Mouse (Mus musculus): ENCODE measurements around the gene Faap100.
"Not testable (repeated sequence)": the region's sequence is repeated elsewhere in the genome, so short reads cannot be mapped to it uniquely, and the experiment has no call there.

Faap100 gene

DNA sequence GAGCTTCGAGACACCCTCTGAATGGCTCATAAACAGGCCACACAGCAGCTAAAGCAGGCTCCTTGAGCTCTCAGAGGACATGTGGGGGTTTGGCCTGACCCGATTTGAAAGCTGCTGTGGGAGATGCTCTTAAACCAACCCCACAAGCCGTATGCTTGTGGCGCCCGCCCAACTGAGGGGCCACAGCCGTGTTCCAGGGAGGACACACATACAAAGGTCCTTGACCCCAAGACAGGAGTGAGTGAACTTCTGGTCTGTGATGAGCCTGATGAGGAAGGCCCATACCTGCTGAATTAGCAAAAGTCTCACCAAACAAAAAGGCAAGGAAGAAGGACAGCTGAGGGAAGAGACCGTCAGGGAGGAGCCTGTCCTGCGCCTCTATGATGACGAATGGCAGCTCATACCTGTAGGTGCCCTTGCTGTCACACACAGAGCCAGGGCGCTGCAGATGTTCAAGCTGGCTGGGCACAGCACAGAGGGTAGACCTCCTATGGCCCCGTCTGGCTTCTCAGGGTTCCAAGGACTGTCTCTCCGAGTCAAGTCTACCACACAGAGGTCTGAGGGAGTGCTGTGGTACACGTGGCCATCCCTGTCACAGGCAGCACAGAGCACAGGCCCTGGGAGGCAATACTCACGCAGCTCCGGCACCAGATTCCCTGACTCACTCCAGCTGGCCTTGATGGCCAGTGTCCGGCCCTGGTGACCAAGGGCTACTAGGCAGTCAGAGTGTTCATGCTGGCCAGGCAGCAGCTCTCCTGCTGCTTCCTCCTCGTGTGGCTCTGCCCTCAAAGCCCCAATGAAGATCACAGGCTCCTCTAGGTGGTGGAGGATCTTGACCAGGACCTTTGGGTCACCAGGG lies 2.0 kb downstream of the Faap100 start:
- DNase-seq = no peak

DNA sequence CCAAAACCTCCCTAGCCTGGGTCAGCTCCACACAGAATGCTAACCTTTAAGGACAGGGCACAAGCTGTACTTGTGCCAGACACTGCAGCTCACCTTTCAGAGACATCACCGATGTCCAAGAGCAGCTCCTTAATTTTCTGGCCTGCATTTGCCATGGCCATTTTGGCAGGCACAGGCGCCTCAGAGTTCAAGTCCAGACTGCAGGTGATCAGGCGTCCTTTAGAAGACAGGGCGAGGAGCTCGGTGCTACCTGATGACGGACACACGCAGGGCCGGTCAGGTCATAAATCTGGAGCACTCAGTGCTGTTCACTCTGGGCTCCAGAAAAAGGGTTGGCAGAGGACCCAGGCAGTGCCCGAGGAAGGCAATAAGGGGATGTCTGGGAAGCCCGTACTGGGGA lies 3.2 kb downstream of the Faap100 start:
- DNase-seq = no peak

DNA sequence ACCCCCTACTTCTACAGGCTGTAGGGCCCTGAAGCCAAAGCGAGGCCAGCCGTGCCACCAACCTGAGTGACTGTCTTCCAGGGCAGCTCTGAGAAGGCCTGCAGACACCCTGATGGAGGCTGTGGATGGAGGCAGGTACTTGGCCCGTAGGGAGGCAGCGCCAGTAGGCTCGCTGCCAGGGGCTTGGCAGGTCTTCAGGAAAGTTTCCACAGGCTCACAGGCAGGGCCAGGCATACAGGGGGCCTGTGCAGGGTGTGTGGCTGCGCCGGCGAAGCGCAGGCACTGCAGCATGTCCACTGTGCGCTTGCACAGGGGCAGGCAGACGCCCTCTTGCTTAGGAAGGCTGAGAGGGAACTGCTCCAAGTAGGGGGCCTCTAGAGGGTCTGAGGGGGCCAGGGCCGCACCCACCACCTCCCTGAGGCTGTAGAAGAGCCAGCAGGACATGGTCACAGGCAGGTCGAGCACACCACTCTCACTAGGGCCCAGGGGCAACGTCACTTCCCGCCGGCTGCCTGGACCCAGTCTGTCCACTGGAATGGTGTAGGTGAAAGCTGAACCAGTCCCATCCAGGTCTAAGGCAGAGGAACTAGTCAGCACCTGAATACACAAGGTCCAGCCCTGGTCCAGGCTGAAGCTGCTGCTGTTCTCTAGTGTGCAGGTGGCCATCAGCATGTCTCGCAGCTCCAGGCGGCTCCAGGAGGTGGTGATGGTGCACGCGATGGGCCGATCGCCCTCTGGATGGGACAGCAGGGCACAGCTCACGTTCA lies 4.6 kb downstream of the Faap100 start:
- no peak for DNase-seq

DNA sequence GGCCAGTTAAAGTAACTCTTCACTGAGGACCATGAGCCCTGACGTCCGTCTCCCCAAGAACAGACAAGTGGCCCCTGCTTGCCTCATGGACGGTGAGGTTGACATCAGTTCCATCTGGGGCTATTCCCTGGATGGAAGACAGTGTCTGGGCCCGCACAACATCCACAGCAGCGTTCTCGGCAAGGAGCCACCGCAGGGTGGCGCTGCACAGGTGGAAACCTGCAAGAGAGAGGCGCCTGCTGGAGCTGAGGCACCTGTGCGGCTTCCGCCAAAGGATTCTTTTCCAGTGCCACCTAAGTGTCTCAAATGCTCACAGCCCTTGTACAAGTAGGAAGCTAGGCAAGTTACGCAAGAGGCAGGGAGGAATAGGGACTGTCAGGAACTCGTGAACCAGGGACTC lies 5.5 kb downstream of the Faap100 start:
- no peak for DNase-seq

DNA sequence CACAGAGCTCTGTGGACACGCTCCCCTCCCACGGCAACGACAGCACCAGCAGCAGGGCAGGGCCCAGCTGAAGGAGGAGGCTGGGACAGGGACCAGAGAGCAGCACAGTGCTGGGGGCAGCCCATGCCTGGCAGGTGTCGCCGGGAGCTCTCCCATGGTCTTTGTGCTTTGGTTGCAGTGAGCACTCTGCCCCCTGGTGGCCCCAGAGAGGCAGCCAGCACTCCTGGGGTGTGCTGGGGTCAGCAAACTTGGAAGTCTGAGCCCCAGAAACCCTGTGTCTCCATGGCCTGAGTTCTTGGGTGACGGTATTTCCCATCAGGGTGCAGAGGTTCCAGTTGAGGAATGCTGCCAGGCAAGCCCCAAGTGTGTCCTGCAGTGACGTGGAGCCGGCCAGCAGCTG lies 8.9 kb downstream of the Faap100 start:
- no peak for DNase-seq

DNA sequence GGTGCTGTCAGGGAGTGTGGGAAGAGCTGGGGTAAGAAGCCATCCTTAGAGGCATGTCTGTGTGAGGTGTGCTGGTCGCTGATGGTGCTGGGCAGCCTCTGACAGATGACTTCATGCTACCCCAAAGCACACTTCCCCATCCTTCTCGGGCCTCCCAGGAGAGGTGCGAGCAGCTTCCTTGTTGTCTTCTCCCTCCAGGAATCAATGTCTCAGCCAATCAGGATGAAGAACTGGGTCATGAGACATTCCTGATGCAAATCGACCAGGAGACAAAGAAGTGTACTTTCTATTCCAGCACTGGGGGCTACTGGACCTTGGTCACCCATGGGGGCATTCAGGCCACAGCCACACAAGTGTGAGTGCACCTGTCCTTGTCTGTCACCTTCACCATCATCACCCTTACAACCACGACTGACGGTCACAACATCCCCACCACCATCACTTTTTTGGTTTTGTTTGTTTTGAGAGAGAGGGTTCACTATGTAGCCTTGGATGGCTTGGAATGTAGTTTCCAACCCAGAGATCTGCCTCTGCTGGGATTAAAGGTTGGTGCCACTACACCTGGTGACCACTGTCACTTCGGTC lies 12.0 kb downstream of the Faap100 start:
- no peak for DNase-seq

DNA sequence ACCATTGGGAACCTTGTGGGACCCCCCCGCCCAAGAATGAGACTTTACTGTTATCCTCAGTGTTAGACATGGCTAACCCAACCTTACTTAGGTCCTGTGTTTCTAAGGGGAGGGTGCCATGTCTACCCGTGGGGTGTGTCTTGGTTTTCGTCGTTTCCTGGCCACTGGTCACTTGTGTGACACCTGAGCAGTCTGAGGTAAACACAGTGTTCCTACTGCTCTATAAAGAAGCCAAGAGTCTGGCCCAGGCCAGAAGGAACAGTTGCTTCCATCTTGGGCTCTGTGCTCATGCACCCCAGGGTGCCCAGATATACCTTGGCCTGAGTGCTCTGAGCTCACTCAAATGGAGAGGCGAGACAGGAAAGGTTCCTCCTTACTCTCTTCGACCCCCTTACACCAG lies 15.7 kb downstream of the Faap100 start:
- no peak for DNase-seq

DNA sequence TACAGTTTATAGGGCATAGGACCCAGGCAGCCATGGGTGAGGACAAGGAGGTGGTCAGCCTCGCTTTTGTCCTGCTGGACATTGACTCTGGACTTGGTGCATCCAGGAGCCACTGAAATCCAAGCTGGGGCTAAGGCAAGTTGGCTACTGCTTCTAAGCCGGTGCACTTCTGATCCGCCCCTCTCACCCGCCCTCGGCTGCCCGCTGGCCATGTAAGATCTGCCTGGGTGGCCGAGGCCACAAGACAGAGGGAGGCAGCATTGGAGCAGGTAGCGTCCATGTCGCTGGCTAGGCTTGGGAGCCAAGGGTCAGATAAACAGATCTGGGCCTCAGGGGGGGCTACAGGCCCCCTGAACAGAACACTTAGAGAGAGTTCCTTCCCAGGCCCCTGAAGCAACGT lies 17.3 kb downstream of the Faap100 start, which contains the start of gene Fscn2:
Gene Fscn2, plus strand, starts transcription at position 240 of the 400 bp plus-strand sequence.
- no peak for DNase-seq

DNA sequence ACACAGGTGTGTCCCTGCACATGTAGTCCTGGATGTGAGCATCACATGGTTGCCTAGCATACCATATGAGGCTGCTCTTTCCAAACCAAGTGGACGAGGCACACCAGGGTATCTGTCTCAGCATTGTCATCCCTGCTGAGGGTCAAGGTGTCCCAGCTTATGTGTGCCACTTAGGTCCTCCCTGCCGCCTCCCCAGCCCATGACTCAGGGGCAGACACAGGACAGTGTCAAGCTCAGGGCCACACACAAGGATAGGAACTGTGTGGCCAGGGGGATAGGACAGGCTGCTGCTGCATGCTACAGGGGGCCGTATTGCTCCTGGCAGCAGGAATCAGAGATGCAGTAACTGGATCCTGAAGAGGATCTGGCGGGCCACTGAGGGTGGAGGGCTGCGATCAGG lies 17.8 kb downstream of the Faap100 start:
- no peak for DNase-seq

DNA sequence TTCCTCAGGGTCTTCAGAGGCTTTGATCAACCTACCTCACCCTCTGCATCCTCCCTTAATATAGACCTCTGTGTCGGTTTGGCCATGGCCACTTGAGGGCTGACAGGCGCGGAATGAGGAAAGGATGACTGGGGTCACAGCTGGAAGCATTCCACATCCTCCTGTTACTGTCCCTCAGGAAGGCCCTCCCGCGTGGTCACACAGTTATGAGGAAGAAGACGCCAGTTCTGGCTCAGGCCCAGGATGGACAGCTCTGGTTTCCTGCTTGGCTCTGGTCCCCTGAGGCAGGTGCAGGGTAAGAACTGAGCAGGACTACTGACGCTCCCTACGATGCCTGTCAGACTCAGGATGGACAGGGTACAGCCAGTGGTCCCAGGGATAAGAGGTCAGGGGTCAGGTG lies 18.5 kb downstream of the Faap100 start:
- peak in 1 of 2 experiments; percentile 38 for DNase-seq

DNA sequence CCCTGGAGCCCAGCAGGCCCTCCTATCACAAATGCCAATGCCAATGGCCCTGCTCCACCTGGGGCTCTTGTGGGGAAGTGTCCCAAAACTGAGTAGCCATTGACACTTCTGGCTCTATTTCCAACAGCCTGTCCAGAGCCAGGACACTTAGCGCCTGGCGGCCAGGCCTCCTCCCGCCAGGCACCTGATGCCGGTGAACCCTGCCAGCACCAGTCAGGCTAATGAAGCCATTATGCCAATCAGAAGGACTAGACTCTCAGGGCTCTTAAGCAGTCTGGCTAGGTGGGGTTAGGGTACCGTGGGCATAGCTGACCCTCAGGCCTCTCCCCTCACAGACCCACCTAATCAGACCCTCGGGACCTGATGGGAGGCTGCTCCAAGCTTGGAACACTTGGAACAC lies 19.2 kb downstream of the Faap100 start:
- peak; percentile 48 to 62 for DNase-seq

DNA sequence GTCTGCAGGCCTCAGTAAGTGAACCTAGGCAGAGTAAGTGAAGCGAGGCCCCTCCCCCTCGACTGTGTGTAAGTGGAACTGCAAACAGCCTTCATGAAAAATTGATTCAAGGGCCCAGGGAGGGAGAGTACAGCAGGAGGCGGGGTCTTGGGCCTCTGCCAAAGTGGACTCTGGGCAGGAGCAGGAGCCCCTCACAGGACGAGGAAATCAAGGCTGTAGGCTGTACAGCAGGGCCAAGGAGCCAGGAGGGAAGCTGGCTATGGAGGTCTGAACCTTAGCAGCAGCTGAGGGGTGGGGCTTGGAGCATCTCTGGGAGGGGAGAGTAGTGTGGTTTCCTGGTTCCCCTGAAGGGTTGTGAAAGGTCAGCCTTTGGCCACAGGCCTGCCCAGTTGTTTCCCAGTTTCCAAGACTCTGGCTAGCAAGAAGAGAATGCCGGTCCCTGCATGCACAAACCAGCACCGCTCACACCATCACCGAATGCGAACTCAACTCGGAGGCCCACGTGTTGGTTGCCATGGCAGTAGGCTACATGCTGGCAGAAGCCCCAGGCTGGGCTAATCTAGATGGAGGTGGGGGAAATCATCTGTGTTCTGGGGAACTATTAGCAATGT lies 20.7 kb downstream of the Faap100 start:
- DNase-seq = no peak

DNA sequence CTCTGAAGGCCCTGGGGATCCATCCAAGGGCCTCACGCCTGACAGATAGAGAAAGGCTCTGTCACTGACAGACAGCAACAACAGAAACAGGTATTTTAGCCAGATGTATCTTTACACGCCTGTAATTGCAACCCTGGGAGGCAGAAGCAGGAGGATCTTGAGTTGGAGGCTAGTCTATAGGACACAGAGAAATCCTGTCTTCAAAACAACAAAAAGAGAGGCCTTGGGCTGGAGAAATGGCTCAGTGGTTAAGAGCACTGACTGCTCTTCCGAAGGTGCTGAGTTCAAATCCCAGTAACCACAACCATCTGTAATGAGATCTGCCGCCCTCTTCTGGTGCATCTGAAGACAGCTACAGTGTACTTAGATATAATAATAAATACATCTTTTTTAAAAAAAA lies 21.7 kb downstream of the Faap100 start:
- DNase-seq = peak in 1 of 2 experiments; percentile 0

DNA sequence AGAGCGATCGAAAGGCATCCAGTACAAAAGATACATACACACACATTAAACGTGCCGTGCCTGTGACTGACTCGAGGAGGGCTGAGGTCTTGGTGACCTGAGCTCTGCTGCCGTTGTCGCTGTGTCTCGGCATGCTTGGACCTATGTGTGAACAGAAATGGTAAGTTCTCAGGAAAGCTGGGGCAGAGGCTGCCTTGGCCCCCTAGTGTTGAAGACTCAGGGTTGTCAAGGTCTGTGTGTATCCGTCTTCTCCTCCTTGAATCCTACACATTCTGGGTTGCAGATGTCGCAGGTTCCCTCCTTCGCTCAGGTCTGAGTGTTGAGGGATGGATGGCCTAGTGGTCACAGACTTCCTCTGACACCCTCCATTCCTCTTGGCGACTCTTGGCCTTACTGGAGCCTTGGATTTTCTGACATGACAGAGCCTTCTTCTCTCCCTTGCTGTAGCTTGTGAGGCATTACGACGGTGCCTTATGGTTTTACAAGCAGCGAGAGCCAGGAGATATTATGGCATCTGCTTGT lies 22.2 kb downstream of the Faap100 start:
- DNase-seq = peak in 1 of 2 experiments; percentile 0

DNA sequence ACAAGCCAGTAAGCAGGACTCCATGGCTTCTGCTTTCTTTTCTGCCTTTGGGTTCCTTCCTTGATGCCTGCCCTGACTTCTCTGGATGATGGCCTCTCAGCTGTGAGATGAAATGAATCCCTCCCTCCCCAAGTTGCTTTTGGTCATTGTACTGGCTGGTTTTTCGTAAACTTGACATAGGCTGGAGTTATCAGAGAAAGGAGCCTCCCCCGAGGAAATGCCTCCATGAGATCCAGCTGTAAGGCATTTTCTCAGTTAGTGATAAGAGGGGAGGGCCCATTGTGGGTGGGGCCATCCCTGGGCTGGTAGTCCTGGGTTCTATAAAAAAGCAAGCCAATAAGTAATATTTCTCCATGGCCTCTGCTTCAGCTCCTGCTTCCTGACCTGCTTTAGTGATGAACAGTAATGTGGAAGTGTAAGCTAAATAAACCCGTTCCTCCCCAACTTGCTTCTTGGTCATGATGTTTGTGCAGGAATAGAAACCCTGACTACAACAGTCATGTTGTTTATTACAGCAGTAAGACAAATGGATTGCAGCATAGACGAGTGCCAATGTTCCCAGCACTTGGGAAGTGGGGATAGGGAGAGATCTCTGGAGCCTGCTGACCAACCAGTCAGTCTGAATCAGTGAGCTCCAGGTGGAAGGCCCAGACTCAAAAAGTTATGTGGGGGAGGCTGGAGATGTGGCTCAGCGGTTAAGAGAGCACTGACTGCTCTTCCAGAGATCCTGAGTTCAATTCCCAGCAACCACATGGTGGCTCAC lies 23.1 kb downstream of the Faap100 start:
- DNase-seq = no peak

DNA sequence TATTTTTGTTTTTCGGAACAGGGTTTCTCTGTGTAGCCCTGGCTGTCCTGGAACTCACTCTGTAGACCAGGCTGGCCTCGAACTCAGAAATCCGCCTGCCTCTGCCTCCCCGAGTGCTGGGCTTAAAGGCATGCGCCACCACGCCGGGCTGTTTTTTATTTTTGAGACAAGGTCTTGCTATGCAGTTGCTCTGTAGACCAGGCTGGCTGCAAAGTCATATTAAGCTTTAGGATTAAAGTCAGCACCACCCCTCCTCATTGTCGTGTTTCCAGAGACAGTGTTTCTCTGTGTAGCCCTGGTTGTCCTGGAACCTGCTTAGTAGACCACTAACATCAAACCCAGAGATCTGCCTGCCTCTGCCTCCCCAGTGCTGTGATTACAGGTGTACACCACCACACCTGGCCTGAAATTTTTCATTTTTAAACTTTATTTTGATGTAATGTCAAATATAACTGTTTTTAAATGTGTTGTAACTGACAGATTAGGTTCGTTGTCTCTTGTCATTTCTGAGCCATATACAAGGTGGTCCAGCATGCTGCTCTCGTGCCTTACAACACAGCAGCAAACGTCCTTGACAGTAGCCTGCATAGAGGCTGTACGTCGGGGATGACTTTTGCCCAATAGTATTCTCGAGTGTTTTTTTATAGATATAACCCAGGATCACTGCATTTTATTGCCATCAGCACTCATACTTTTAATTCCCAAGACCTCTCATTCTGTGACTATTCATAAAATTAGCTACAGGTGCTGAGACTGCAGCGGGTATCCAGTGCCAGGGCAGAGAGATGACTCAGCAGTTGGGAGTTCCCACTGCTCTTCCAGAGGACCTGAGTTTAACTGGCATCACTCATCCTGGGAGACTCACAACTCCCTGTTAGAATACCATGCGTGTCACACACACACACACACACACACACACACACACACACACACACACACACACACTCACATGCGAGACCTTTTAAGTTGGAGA lies 24.0 kb downstream of the Faap100 start:
- no peak for DNase-seq

DNA sequence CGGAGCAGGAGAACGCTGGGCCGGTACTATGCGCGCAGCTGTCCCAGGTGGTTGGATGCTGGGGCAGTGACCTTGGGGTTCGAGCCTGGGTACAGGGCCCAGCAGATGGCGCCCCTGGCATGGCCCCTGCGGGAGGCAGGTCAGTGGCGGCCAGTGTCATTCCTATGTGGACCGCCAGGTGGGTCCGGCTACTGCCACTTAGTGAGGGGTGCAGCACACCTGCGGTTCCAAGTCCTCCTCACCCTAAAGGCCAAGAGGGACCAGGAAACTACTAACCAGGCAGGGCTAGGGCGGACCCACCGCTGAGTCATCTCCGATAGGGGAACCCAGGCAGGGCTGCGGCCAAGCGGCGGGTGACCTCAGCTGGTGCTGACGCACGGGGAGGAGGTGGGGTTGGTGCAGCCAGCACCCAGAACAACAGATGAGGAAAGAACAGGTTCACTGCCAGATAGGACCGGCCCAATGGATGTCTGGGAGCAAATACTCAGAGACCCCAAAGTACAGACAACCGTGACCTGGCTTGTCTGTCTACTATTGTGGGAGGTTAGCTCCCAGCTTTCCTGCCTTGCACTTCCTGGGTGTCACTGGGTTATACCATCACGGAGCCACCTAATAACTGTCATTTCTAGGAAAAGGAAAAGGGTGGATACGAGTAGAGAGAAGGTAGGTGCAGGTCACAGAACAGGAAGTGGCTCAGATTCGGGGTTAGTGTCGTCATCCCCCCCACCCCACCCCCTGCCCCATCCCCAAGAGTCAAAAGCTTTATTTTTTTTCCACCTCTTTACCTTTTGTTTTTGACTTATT lies 24.9 kb downstream of the Faap100 start:
- peak; percentile 70 to 75 for DNase-seq

DNA sequence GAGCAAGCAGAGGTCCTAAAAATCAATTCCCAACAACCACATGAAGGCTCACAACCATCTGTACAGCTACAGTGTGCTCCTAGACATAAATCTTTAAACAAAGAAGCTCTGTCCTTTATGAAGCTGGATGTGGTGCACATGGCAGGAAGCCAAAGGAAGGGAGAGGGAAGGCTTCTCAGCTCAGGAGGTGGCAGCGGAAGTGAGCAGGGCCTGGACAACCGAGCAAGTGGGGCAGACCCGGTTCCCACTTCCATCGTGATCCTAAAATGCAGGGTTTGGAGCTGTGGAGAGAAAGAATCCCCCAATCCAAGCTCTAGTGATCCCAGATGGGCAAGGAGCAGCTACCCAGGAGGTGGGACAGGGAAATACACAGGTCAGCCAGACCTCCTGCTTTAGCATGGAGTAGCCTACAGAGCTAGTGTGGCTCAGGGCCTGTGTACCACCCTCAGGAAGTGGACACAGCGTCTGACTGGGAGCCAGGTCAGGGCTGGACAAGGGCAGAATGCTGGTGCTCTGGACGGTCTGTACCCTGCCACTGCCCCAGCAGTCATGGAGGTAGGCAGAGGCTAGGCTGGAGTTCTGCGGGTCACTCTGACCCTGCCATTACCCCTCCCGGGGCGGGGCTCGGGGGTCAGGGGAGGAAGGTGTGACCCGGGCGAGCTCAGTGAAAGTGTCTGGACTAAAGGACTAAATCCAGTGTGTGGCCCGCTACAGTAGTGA lies 25.8 kb downstream of the Faap100 start:
- no peak for DNase-seq

DNA sequence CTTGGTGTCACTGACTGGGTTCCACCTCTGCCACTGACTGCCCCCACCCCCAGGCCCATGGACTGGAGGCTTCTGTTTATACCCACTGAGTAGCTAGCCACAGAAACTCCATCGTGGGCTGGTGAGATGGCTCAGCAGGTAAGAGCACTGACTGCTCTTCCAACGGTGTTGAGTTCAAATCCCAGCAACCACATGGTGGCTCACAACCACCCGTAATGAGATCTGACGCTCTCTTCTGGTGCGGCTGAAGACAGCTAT lies 26.5 kb downstream of the Faap100 start:
- not testable (repeated sequence) for DNase-seq
